Mouse (Mus musculus): ENCODE results near the gene 3830406C13Rik. TPM values are rescaled to one million over a fixed set of nuclear protein-coding genes. Genes with fewer than 3 reads are reported as not detected.
"Not testable (repeated sequence)": the region's sequence is repeated elsewhere in the genome, so short reads cannot be mapped to it uniquely, and the experiment has no call there.

3830406C13Rik gene
- 46.3 and 49.6 TPM in 2 replicates for polyA plus RNA-seq (2015; fragmentation: Nextera tagmentation; extraction: Ambion mirVana)

- H3K4me1 ChIP-seq (replicated peaks): no peaks in the 10 kb centered on the region
- peak within 1 kb of the TSS; percentile 77 for H3K4me2 ChIP-seq (replicated peaks)
- no peaks in the 10 kb centered on the region for H3K9me3 ChIP-seq
- WGBS: under 1% methylated on average over 48 of the region's 48 CpGs
- H3K27me3 ChIP-seq (replicated peaks): no peaks in the 10 kb centered on the region
- H3K36me3 ChIP-seq: 0 out of 2 replicates have a peak, but pooled peaks cover 2% of the 10 kb centered on the region
- peak within 1 kb of the TSS; percentile 64 for H3K4me3 ChIP-seq (replicated peaks)
- peak within 1 kb of the TSS; percentile 84 for H3K9ac ChIP-seq
- ATAC-seq: peak; percentile 98
- H3K27ac ChIP-seq: peak within 1 kb of the TSS; percentile 92
Measured at GRCm38 (mm10) chr14:12284141-12284912, at the start of gene 3830406C13Rik. Gene 3830406C13Rik, plus strand, starts transcription at chr14:12284173.

GRCm38 (mm10) chr14:12243726-12244125, 40.2 kb upstream of the 3830406C13Rik start:
- Histone ChIP-seq H3K36me3 (no peaks in the 10 kb centered on the region), H3K4me2 (replicated peaks) (no peak overlapping the region), H3K27ac (no peak overlapping the region), H3K4me1 (replicated peaks) (no peaks in the 10 kb centered on the region), H3K27me3 (replicated peaks) (no peaks in the 10 kb centered on the region), H3K4me3 (replicated peaks) (no peak overlapping the region), H3K9me3 (no peaks in the 10 kb centered on the region), H3K9ac (no peak overlapping the region)
- ATAC-seq: no peak
- 74% methylated on average over 4 of the region's 4 CpGs for WGBS

GRCm38 (mm10) chr14:12276031-12276430, 7.9 kb upstream of the 3830406C13Rik start:
- no peaks in the 10 kb centered on the region for H3K27me3 ChIP-seq (replicated peaks)
- no peak for ATAC-seq
- H3K36me3 ChIP-seq: no peaks in the 10 kb centered on the region
- H3K9me3 ChIP-seq: no peaks in the 10 kb centered on the region
- no peaks in the 10 kb centered on the region for H3K4me1 ChIP-seq (replicated peaks)
- H3K27ac ChIP-seq: no peak overlapping the region
- no peak overlapping the region for H3K4me2 ChIP-seq (replicated peaks)
- no peak overlapping the region for H3K4me3 ChIP-seq (replicated peaks)
- no peak overlapping the region for H3K9ac ChIP-seq
- 70% methylated on average over 3 of the region's 3 CpGs for WGBS

- ATAC-seq: peak; percentile 19
- H3K27ac ChIP-seq: peak within 1 kb of the TSS; percentile 92
- H3K4me1 ChIP-seq (replicated peaks): no peaks in the 10 kb centered on the region
- no peaks in the 10 kb centered on the region for H3K27me3 ChIP-seq (replicated peaks)
- WGBS: 78% methylated on average over 6 of the region's 6 CpGs
- H3K4me3 ChIP-seq (replicated peaks): peak within 1 kb of the TSS; percentile 64
- H3K36me3 ChIP-seq: no peaks in the 10 kb centered on the region
- H3K9ac ChIP-seq: peak within 1 kb of the TSS; percentile 84
- peak within 1 kb of the TSS; percentile 77 for H3K4me2 ChIP-seq (replicated peaks)
- no peaks in the 10 kb centered on the region for H3K9me3 ChIP-seq
Measured at GRCm38 (mm10) chr14:12283641-12284040, 332 bp upstream of the 3830406C13Rik start, which contains the start of gene Gm49355. Gene Gm49355, plus strand, starts transcription at chr14:12283976.

GRCm38 (mm10) chr14:12289747-12290146, 5.8 kb downstream of the 3830406C13Rik start:
- H3K9ac ChIP-seq; H3K4me1 ChIP-seq (replicated peaks); H3K9me3 ChIP-seq; H3K4me2 ChIP-seq (replicated peaks); H3K36me3 ChIP-seq; ATAC-seq; H3K4me3 ChIP-seq (replicated peaks); H3K27ac ChIP-seq; H3K27me3 ChIP-seq (replicated peaks): not testable (repeated sequence)

GRCm38 (mm10) chr14:12296391-12296790, 12.4 kb downstream of the 3830406C13Rik start:
- H3K9me3 ChIP-seq: no peaks in the 10 kb centered on the region
- no peak overlapping the region for H3K4me3 ChIP-seq (replicated peaks)
- H3K9ac ChIP-seq: no peak overlapping the region
- no peaks in the 10 kb centered on the region for H3K4me1 ChIP-seq (replicated peaks)
- ATAC-seq: no peak
- no peaks in the 10 kb centered on the region for H3K27me3 ChIP-seq (replicated peaks)
- H3K36me3 ChIP-seq: no peaks in the 10 kb centered on the region
- no peak overlapping the region for H3K4me2 ChIP-seq (replicated peaks)
- H3K27ac ChIP-seq: no peak overlapping the region
- WGBS: 92% methylated on average over 7 of the region's 7 CpGs

GRCm38 (mm10) chr14:12299171-12299570, 15.2 kb downstream of the 3830406C13Rik start:
- H3K4me3 ChIP-seq (replicated peaks): no peak overlapping the region
- no peak for ATAC-seq
- H3K27me3 ChIP-seq (replicated peaks): no peaks in the 10 kb centered on the region
- no peaks in the 10 kb centered on the region for H3K9me3 ChIP-seq
- no peaks in the 10 kb centered on the region for H3K36me3 ChIP-seq
- H3K4me2 ChIP-seq (replicated peaks): no peak overlapping the region
- H3K9ac ChIP-seq: no peak overlapping the region
- H3K27ac ChIP-seq: no peak overlapping the region
- no peaks in the 10 kb centered on the region for H3K4me1 ChIP-seq (replicated peaks)

GRCm38 (mm10) chr14:12299654-12300053, 15.7 kb downstream of the 3830406C13Rik start:
- H3K9ac ChIP-seq: no peak overlapping the region
- no peak overlapping the region for H3K4me2 ChIP-seq (replicated peaks)
- no peak overlapping the region for H3K27ac ChIP-seq
- H3K4me1 ChIP-seq (replicated peaks): no peaks in the 10 kb centered on the region
- no peak for ATAC-seq
- H3K36me3 ChIP-seq: no peaks in the 10 kb centered on the region
- H3K27me3 ChIP-seq (replicated peaks): no peaks in the 10 kb centered on the region
- WGBS: 81% methylated on average over 6 of the region's 6 CpGs
- H3K4me3 ChIP-seq (replicated peaks): no peak overlapping the region
- H3K9me3 ChIP-seq: no peaks in the 10 kb centered on the region

- H3K36me3 ChIP-seq: no peaks in the 10 kb centered on the region
- H3K4me3 ChIP-seq (replicated peaks): no peak overlapping the region
- 74% methylated on average over 4 of the region's 4 CpGs for WGBS
- ATAC-seq: no peak
- H3K4me2 ChIP-seq (replicated peaks): no peak overlapping the region
- H3K9me3 ChIP-seq: no peaks in the 10 kb centered on the region
- H3K9ac ChIP-seq: no peak overlapping the region
- H3K27me3 ChIP-seq (replicated peaks): no peaks in the 10 kb centered on the region
- no peaks in the 10 kb centered on the region for H3K4me1 ChIP-seq (replicated peaks)
- H3K27ac ChIP-seq: no peak overlapping the region
Measured at GRCm38 (mm10) chr14:12300275-12300674, 16.3 kb downstream of the 3830406C13Rik start.

GRCm38 (mm10) chr14:12300677-12301076, 16.7 kb downstream of the 3830406C13Rik start:
- Histone ChIP-seq H3K4me2 (replicated peaks) (no peak overlapping the region), H3K27me3 (replicated peaks) (no peaks in the 10 kb centered on the region), H3K36me3 (no peaks in the 10 kb centered on the region), H3K4me1 (replicated peaks) (no peaks in the 10 kb centered on the region), H3K9me3 (no peaks in the 10 kb centered on the region), H3K4me3 (replicated peaks) (no peak overlapping the region), H3K27ac (no peak overlapping the region), H3K9ac (no peak overlapping the region)
- ATAC-seq: no peak
- WGBS: 72% methylated on average over 3 of the region's 3 CpGs

GRCm38 (mm10) chr14:12303106-12303505, 19.1 kb downstream of the 3830406C13Rik start:
- Histone ChIP-seq H3K4me1 (replicated peaks) (no peaks in the 10 kb centered on the region), H3K4me2 (replicated peaks) (no peak overlapping the region), H3K9ac (no peak overlapping the region), H3K36me3 (no peaks in the 10 kb centered on the region), H3K4me3 (replicated peaks) (no peak overlapping the region), H3K9me3 (no peaks in the 10 kb centered on the region), H3K27ac (no peak overlapping the region), H3K27me3 (replicated peaks) (no peaks in the 10 kb centered on the region)
- no peak for ATAC-seq
- WGBS: 57% methylated on average over 2 of the region's 2 CpGs

GRCm38 (mm10) chr14:12333622-12334021, 49.6 kb downstream of the 3830406C13Rik start:
- Histone ChIP-seq H3K4me3 (replicated peaks) (no peak overlapping the region), H3K4me2 (replicated peaks) (no peak overlapping the region), H3K4me1 (replicated peaks) (no peaks in the 10 kb centered on the region), H3K27me3 (replicated peaks) (peaks cover 34% of the 10 kb centered on the region), H3K9me3 (no peaks in the 10 kb centered on the region), H3K36me3 (no peaks in the 10 kb centered on the region), H3K9ac (no peak overlapping the region), H3K27ac (no peak overlapping the region)
- 81% methylated on average over 7 of the region's 7 CpGs for WGBS
- no peak for ATAC-seq

- WGBS: 43% methylated on average over 7 of the region's 7 CpGs
- peaks cover 43% of the 10 kb centered on the region for H3K27me3 ChIP-seq (replicated peaks)
Measured at GRCm38 (mm10) chr14:12334925-12335324, 51.0 kb downstream of the 3830406C13Rik start.

More at GRCm38 (mm10) chr14:12334925-12335324, 51.0 kb downstream of the 3830406C13Rik start:
- no peak for ATAC-seq
- Histone ChIP-seq H3K36me3 (no peaks in the 10 kb centered on the region), H3K27ac (no peak overlapping the region), H3K4me1 (replicated peaks) (no peaks in the 10 kb centered on the region), H3K4me3 (replicated peaks) (no peak overlapping the region), H3K9me3 (no peaks in the 10 kb centered on the region), H3K9ac (no peak overlapping the region), H3K4me2 (replicated peaks) (no peak overlapping the region)
